Mouse (Mus musculus) forebrain, postnatal 0 days (tissue): Measurements from ENCODE around the gene Foxa3. TPM values are rescaled to one million over a fixed set of nuclear protein-coding genes. Genes with fewer than 3 reads are reported as not detected.
A peak's percentile ranks its signal among the peaks of the same experiment; 100 is the strongest.

ENCODE experiments used
- ATAC-seq: fragments of 200-750 bp; cut with Nextera tagmentation; 2 replicates; pipeline ENCODE4 v1.8.0; 2017; ENCODE audit warnings: mild to moderate bottlenecking, moderate library complexity
- DNase-seq: peaks from one replicate; pipeline ENCODE4 v3.0.0-alpha.2; 2015
- H3K27ac ChIP-seq: fragments of 300-500 bp; sonication (generic); 2 replicates; pipeline ENCODE4 v1.5.1; 2014; ENCODE audit warnings: low read depth, mild to moderate bottlenecking, antibody characterized with exemption, low read length, moderate library complexity, mixed read lengths
- H3K27me3 ChIP-seq: fragments of 300-500 bp; sonication (generic); 2 replicates; pipeline ENCODE4 v1.6.1; 2014; ENCODE audit warnings: mild to moderate bottlenecking, low read length, mixed read lengths; ENCODE audit not compliant: insufficient read depth
- H3K36me3 ChIP-seq: fragments of 300-500 bp; sonication (generic); 2 replicates; pipeline ENCODE4 v1.6.1; 2014; ENCODE audit warnings: mild to moderate bottlenecking, moderate library complexity; ENCODE audit not compliant: insufficient read depth
- H3K4me1 ChIP-seq: fragments of 300-500 bp; sonication (generic); 2 replicates; pipeline ENCODE4 v1.6.1; 2014; ENCODE audit warnings: antibody characterized with exemption; ENCODE audit not compliant: insufficient read depth
- H3K4me2 ChIP-seq: fragments of 300-500 bp; sonication (generic); 2 replicates; pipeline ENCODE4 v1.6.1; 2014; ENCODE audit warnings: low read depth, mild to moderate bottlenecking, moderate library complexity
- H3K4me3 ChIP-seq: fragments of 300-500 bp; sonication (generic); 2 replicates; pipeline ENCODE4 v1.5.1; 2014; ENCODE audit warnings: low read depth, low read length, mixed read lengths
- H3K9ac ChIP-seq: fragments of 300-500 bp; sonication (generic); 2 replicates; pipeline ENCODE4 v1.6.1; 2014; ENCODE audit warnings: mild to moderate bottlenecking
- H3K9me3 ChIP-seq: fragments of 300-500 bp; sonication (generic); 2 replicates; pipeline ENCODE4 v1.6.1; 2016; ENCODE audit warnings: low read length
- CTCF ChIP-seq: sonication (generic); IDR thresholded peaks from 2 replicates; pipeline ENCODE4 v1.5.1; 2016; ENCODE audit warnings: antibody characterized with exemption, control low read depth, low read depth
- WGBS: fragments of 180-500 bp; shearing (Covaris S2); extraction: QIAGEN DNeasy Blood & Tissue Kit; methylation state at CpG from one replicate; pipeline ENCODE4 v1.1.7; 2014; 5-methylcytosine and 5-hydroxymethylcytosine counted together
- polyA plus RNA-seq: library from polyadenylated mRNA; unstranded; fragments of >200 nt; fragmentation: Nextera tagmentation; extraction: Ambion mirVana; gene quantifications from 2 replicates; pipeline ENCODE4 v1.2.1, GENCODE M21; 2015
- total RNA-seq: library from RNA; depleted of rRNA; stranded (reverse); fragments of >200 nt; gene quantifications from 2 replicates; pipeline ENCODE4 v1.2.3, GENCODE M21; 2014; rRNA removed

The Foxa3 gene
- total and polyA plus RNA-seq, 2 experiments from 2014 or later = not detected

DNA sequence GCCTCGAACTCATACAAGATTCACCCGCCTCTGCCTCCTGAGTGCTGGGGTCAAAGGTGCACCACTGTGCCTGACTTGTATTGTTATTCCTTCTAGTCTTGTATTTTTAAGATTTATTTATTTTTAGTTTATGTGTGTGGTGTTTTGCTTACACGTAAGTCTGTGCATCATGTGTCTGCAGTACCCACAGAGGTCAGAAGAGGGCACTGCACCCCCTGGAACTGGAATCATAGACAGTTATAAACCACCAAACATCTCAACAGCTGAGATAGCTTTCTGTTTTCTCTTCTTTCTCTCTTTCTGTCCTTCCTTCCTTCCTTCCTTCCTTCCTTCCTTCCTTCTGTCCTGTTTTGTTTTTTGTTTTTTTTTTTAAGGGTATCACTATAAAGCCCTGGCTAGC, 52.4 kb downstream of the Foxa3 start:
- peak; percentile 54 for TF ChIP-seq CTCF
- ATAC-seq = no peak

DNA sequence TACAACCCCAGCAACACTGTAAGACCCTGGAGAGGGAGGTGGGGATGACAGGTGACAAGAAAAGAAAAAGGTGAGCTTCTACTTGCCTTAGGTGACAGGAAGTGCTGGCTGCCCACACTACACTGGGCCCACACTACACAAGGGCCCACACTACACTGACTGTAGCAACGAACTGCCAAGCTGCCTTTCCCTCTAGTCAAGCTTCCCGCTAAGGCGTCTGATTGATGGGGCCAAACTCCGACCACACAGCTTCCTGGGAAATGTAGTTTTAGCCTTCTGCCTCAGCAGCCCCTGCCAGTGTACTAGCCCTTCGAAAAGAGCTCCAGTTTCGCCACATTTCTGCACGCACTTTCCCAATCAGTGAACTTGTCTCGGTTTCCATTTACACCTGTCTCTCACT, 55.7 kb downstream of the Foxa3 start:
- no peak overlapping the region for H3K4me3 ChIP-seq
- DNase-seq (no peak), ATAC-seq (peak; percentile 32; the same call in 1 of the 2 replicates)
- no peak overlapping the region for H3K27ac ChIP-seq
- H3K4me2 ChIP-seq = no peak overlapping the region
- no peak overlapping the region for H3K9ac ChIP-seq
- no peak for TF ChIP-seq CTCF
- no peaks in the 10 kb centered on the region; the same call in 1 of the 2 replicates for H3K36me3 ChIP-seq
- WGBS = 9% methylated on average over 8 of the region's 8 CpGs
- H3K9me3 ChIP-seq = no peaks in the 10 kb centered on the region
- H3K27me3 ChIP-seq = no peaks in the 10 kb centered on the region
- peaks cover 2% of the 10 kb centered on the region; the same call in 1 of the 2 replicates for H3K4me1 ChIP-seq

More for the DNA sequence above, 52.4 kb downstream of the Foxa3 start:
- Histone ChIP-seq H3K27ac (no peak overlapping the region), H3K27me3 (no peaks in the 10 kb centered on the region), H3K4me1 (no peaks in the 10 kb centered on the region), H3K9ac (no peak overlapping the region), H3K9me3 (no peaks in the 10 kb centered on the region), H3K4me3 (no peak overlapping the region), H3K36me3 (no peaks in the 10 kb centered on the region), H3K4me2 (no peak overlapping the region)
- 94% methylated on average over 3 of the region's 3 CpGs for WGBS
- no peak for DNase-seq

DNA sequence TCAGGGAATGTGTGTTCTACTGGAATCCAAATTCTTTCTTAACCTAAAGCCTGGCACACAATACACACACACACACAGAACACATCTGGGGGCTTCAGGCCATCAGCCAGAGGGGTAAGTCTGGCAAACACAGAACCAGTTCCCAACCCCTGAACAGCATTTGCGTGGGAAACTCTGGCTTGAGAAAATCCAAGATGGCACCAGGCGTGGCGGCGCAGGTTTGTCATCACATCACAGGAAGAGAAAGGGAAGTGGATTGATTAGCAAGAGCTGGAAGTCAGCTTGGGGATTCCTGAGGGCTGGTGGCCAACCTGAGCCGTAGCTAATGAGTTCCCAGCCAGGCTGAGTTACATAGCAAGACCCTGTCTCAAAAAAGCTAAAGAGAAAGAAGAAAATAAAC, 58.0 kb downstream of the Foxa3 start:
- Histone ChIP-seq H3K27me3 (no peaks in the 10 kb centered on the region), H3K4me2 (no peak overlapping the region), H3K36me3 (peaks cover 7% of the 10 kb centered on the region; the same call in 1 of the 2 replicates), H3K9ac (no peak overlapping the region), H3K27ac (no peak overlapping the region), H3K9me3 (no peaks in the 10 kb centered on the region), H3K4me1 (peaks cover 9% of the 10 kb centered on the region; the same call in 1 of the 2 replicates), H3K4me3 (no peak overlapping the region)
- DNase-seq (no peak), ATAC-seq (no peak)
- TF ChIP-seq CTCF = no peak
- 76% methylated on average over 5 of the region's 5 CpGs for WGBS

DNA sequence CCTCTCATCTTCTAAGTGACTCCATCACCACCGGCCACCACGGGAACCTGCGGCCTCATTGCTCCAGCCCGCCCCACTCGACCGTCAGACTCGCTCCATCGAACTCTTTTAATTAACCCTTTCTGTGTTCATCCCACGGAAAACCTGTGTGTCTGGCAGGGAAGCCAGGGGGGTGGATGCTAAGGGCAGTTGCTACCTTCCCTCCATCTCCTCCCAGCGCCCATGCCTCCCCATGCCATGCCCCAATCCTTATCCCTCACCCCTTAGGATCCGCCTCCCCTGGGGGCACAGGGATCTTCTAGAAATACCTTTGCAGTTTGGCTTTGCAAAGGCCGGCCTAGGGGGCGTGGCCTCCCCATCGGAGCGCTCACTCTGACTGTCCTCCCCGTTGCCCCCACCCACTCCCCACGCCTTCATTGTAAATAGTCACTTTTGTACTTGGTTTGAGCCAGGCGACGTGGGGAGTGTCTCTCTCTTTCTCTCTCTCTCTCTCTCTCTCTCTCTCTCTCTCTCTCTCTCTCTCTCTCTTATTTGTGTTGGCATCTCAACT, 60.0 kb downstream of the Foxa3 start:
- ATAC-seq (no peak), DNase-seq (no peak)
- Histone ChIP-seq H3K4me2 (peak overlapping the region; percentile 38; the same call in 1 of the 2 replicates), H3K4me1 (peaks cover 9% of the 10 kb centered on the region; the same call in 1 of the 2 replicates), H3K4me3 (no peak overlapping the region), H3K9me3 (no peaks in the 10 kb centered on the region), H3K27me3 (no peaks in the 10 kb centered on the region), H3K36me3 (peaks cover 18% of the 10 kb centered on the region), H3K9ac (no peak overlapping the region), H3K27ac (no peak overlapping the region)
- 5% methylated on average over 19 of the region's 19 CpGs for WGBS
- no peak for TF ChIP-seq CTCF

Other genes starting within 250 kb of the Foxa3 start
- not detected in 2 replicates for gene Psg19, start 225.0 kb downstream of the Foxa3 start, total RNA-seq
- not detected in 2 replicates for gene Psg19, start 225.0 kb downstream of the Foxa3 start, polyA plus RNA-seq
- not detected in 2 replicates for gene Psg17, start 201.9 kb downstream of the Foxa3 start, total RNA-seq
- gene Psg17, start 201.9 kb downstream of the Foxa3 start, polyA plus RNA-seq = not detected in 2 replicates
- gene Mill2, start 183.6 kb downstream of the Foxa3 start, total RNA-seq = 0.95 and 2.1 TPM in 2 replicates
- gene Mill2, start 183.6 kb downstream of the Foxa3 start, polyA plus RNA-seq = 0.53 and 0.54 TPM in 2 replicates
- 13.8 and 14.9 TPM in 2 replicates for gene Pglyrp1, start 152.2 kb downstream of the Foxa3 start, total RNA-seq
- gene Pglyrp1, start 152.2 kb downstream of the Foxa3 start, polyA plus RNA-seq = 26.9 and 27.0 TPM in 2 replicates
- 12.8 and 17.2 TPM in 2 replicates for gene Ccdc61, start 113.1 kb downstream of the Foxa3 start, total RNA-seq
- gene Ccdc61, start 113.1 kb downstream of the Foxa3 start, polyA plus RNA-seq = 21.6 and 23.2 TPM in 2 replicates
- 15.4 and 19.5 TPM in 2 replicates for gene Nova2, start 97.7 kb downstream of the Foxa3 start, total RNA-seq
- 7.2 and 11.4 TPM in 2 replicates for gene Nova2, start 97.7 kb downstream of the Foxa3 start, polyA plus RNA-seq
- 1.5 and 2.0 TPM in 2 replicates for gene Nanos2, start 36.1 kb downstream of the Foxa3 start, total RNA-seq
- 0.49 and 0.76 TPM in 2 replicates for gene Nanos2, start 36.1 kb downstream of the Foxa3 start, polyA plus RNA-seq
- 12.3 and 13.9 TPM in 2 replicates for gene Mypop, start 32.3 kb downstream of the Foxa3 start, total RNA-seq
- gene Mypop, start 32.3 kb downstream of the Foxa3 start, polyA plus RNA-seq = 3.8 and 4.3 TPM in 2 replicates
- 101 and 129 TPM in 2 replicates for gene Irf2bp1, start 19.5 kb downstream of the Foxa3 start, total RNA-seq
- 27.0 and 27.2 TPM in 2 replicates for gene Irf2bp1, start 19.5 kb downstream of the Foxa3 start, polyA plus RNA-seq
- gene Sympk, start 839 bp upstream of the Foxa3 start, total RNA-seq = 70.3 and 73.8 TPM in 2 replicates
- 16.6 and 20.0 TPM in 2 replicates for gene Sympk, start 839 bp upstream of the Foxa3 start, polyA plus RNA-seq
- gene Rsph6a, start 31.2 kb upstream of the Foxa3 start, total RNA-seq = 0.19 and 0.23 TPM in 2 replicates
- 0.09 and 0.23 TPM in 2 replicates for gene Rsph6a, start 31.2 kb upstream of the Foxa3 start, polyA plus RNA-seq
- 96.5 and 122 TPM in 2 replicates for gene Dmwd, start 52.7 kb upstream of the Foxa3 start, total RNA-seq
- 43.6 and 43.8 TPM in 2 replicates for gene Dmwd, start 52.7 kb upstream of the Foxa3 start, polyA plus RNA-seq
- gene Dmpk, start 60.3 kb upstream of the Foxa3 start, total RNA-seq = 16.2 and 20.8 TPM in 2 replicates
- gene Dmpk, start 60.3 kb upstream of the Foxa3 start, polyA plus RNA-seq = 2.2 and 3.0 TPM in 2 replicates
- gene Six5, start 71.1 kb upstream of the Foxa3 start, total RNA-seq = 3.0 and 4.1 TPM in 2 replicates
- 0.97 and 1.0 TPM in 2 replicates for gene Six5, start 71.1 kb upstream of the Foxa3 start, polyA plus RNA-seq
- gene Gm4969, start 94.8 kb upstream of the Foxa3 start, total RNA-seq = 5.3 and 8.9 TPM in 2 replicates
- 8.3 and 10.6 TPM in 2 replicates for gene Gm4969, start 94.8 kb upstream of the Foxa3 start, polyA plus RNA-seq
- 19.8 and 22.8 TPM in 2 replicates for gene Fbxo46, start 96.3 kb upstream of the Foxa3 start, total RNA-seq
- gene Fbxo46, start 96.3 kb upstream of the Foxa3 start, polyA plus RNA-seq = 8.4 and 11.9 TPM in 2 replicates
- 12.3 and 14.4 TPM in 2 replicates for gene Qpctl, start 125.8 kb upstream of the Foxa3 start, total RNA-seq
- 19.8 and 23.3 TPM in 2 replicates for gene Qpctl, start 125.8 kb upstream of the Foxa3 start, polyA plus RNA-seq
- gene Snrpd2, start 126.2 kb upstream of the Foxa3 start, total RNA-seq = 50.0 and 88.1 TPM in 2 replicates
- 124 and 172 TPM in 2 replicates for gene Snrpd2, start 126.2 kb upstream of the Foxa3 start, polyA plus RNA-seq
- 16.9 and 20.2 TPM in 2 replicates for gene Gipr, start 142.6 kb upstream of the Foxa3 start, total RNA-seq
- gene Gipr, start 142.6 kb upstream of the Foxa3 start, polyA plus RNA-seq = 5.3 and 8.0 TPM in 2 replicates
- 63.6 and 64.8 TPM in 2 replicates for gene Eml2, start 152.9 kb upstream of the Foxa3 start, total RNA-seq
- gene Eml2, start 152.9 kb upstream of the Foxa3 start, polyA plus RNA-seq = 7.9 and 9.9 TPM in 2 replicates
- 2.2 and 2.5 TPM in 2 replicates for gene Gpr4, start 189.0 kb upstream of the Foxa3 start, total RNA-seq
- 5.9 and 6.0 TPM in 2 replicates for gene Gpr4, start 189.0 kb upstream of the Foxa3 start, polyA plus RNA-seq
- 32.2 and 34.4 TPM in 2 replicates for gene Opa3, start 204.8 kb upstream of the Foxa3 start, total RNA-seq
- 35.1 and 35.8 TPM in 2 replicates for gene Opa3, start 204.8 kb upstream of the Foxa3 start, polyA plus RNA-seq
- 40.6 and 45.9 TPM in 2 replicates for gene Vasp, start 248.3 kb upstream of the Foxa3 start, total RNA-seq
- 30.0 and 30.6 TPM in 2 replicates for gene Vasp, start 248.3 kb upstream of the Foxa3 start, polyA plus RNA-seq